Mouse (Mus musculus): ENCODE results near the gene Gm17019.
"Not testable (repeated sequence)": the region's sequence is repeated elsewhere in the genome, so short reads cannot be mapped to it uniquely, and the experiment has no call there.

The Gm17019 gene

DNA sequence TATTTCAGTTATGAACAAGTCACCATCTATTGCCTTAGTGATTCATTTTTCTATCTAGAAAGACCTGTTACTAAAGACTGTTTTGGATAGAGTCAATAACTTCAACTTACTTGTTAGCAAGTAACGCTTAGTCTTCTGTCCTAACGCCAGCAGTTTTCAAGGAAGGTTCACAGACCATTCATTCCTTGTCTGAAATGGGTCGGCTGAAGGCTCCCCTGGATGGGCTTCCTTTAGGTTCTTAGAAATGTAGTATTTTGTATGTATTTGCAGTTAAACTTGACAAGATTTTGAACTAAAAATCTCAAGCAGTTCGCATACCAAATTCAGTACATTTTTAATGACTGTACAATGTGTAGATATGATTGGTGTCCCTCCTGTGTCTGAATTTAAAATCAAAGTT lies 35.2 kb downstream of the Gm17019 start:
- not testable (repeated sequence) for DNase-seq (ENCODE audit: low spot score in 2 of 2)

DNA sequence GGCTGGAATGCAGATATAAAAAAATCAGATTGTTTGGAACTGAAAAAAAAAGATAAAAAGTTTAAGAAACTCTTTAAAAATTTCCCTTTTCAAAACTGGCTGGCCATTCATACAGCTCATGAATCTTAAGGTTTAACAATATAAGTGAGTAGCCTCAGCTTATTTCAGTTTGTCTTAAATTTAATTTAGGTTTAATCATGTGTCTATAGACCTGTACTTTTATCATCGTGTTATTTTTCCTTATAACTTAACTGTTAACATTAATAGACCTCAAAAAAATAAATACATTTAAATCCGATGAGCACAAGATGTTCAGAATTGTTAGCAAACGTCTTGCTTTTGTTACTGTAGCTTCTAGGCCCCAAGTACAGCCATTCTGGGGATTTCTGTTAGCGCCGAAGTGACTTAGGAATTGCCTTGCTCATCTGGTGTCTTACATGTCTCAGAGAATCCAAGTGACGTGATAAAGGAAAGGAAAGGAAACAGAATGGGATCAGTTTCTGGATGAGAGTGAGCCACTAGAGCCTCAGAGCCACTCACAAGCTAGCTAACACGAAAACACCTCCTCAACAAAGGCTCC lies 36.0 kb downstream of the Gm17019 start:
- not testable (repeated sequence) for DNase-seq (ENCODE audit: low spot score in 2 of 2)

DNA sequence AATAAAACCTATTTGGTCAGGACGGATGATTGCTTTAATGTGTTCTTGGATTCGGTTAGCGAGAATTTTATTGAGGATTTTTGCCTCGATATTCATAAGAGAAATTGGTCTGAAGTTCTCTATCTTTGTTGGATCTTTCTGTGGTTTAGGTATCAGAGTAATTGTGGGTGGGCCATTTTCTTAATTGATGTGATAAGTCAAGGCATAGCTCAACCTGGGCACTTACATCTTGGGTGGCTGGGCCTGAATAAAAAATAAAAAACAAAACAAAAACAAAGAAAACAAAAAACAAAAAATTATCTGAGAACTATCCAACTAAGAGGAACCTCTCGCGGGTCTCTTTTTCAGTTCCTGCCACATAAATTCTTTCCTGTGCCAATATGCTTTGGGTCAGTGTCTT lies 38.7 kb downstream of the Gm17019 start:
- DNase-seq (ENCODE audit: low spot score in 2 of 2) = not testable (repeated sequence)

DNA sequence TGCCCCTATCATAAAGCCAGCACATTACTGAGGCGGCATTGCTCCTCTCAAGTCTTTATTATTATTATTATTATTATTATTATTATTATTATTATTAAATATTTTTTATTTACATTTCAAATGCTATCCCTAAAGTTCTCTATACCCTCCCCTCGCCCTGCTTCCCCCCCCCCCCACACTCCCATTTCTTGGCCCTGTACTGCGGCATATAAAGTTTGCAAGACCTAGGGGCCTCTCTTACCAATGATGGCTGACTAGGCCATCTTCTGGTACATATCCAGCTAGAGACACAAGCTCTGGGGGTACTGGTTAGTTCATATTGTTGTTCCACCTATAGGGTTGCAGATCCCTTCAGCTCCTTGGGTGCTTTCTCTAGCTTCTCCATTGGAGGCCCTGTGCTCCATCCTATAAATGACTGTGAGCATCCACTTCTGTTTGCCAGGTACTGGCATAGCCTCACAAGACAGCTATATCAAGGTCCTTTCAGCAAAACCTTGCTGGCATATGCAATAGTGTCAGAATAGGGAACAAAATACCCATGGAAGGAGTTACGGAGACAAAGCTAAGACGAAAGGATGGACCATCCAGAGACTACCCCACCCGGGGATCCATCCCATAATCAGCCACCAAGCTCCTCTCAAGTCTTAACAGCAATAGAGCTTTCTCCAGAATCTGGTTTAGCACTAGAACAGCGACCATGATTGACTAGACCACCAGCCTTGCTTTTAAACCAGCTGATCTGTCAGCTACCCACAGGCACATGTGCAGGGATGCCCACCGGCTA lies 42.2 kb downstream of the Gm17019 start:
- not testable (repeated sequence) for DNase-seq (ENCODE audit: low spot score in 2 of 2)

- not testable (repeated sequence) for DNase-seq (ENCODE audit: low spot score in 2 of 2)
These were observed 46.0 kb downstream of the Gm17019 start for GRCm38 (mm10) chr5:14986649-14987387.

Measured in right cerebral cortex, adult 2 months (tissue).